Mouse (Mus musculus) small intestine, adult 2 months (tissue): Measurements from ENCODE around the gene Tspan14. TPM values are rescaled to one million over a fixed set of nuclear protein-coding genes. Genes with fewer than 3 reads are reported as not detected.

ENCODE experiments used
- H3K27ac ChIP-seq: fragments of 200-500 bp; 2 replicates; pipeline ENCODE4 v1.5.1; 2012; ENCODE audit warnings: low read depth, low read length, control low read depth, inconsistent platforms; ENCODE audit not compliant: insufficient read depth
- H3K27me3 ChIP-seq: fragments of 200-500 bp; 2 replicates; pipeline ENCODE4 v1.6.1; 2012; ENCODE audit warnings: mild to moderate bottlenecking, moderate library complexity, low read length, inconsistent platforms; ENCODE audit not compliant: control insufficient read depth, insufficient read depth
- H3K36me3 ChIP-seq: fragments of 200-500 bp; 2 replicates; pipeline ENCODE4 v1.6.1; 2012; ENCODE audit warnings: mild to moderate bottlenecking, low read length, control low read depth, inconsistent platforms; ENCODE audit not compliant: control insufficient read depth, insufficient read depth
- H3K4me1 ChIP-seq: fragments of 200-500 bp; 2 replicates; pipeline ENCODE4 v1.6.1; 2012; ENCODE audit warnings: low read length, inconsistent platforms, mixed read lengths; ENCODE audit not compliant: control insufficient read depth, insufficient read depth, insufficient read length
- H3K4me3 ChIP-seq: fragments of 200-500 bp; 2 replicates; pipeline ENCODE4 v1.5.1; 2012; ENCODE audit warnings: low read depth, mild to moderate bottlenecking, control low read depth, inconsistent platforms, low read length, moderate library complexity
- CTCF ChIP-seq: fragments of 200-500 bp; IDR thresholded peaks from 2 replicates; pipeline ENCODE4 v1.5.1; 2012; ENCODE audit warnings: low read depth, mild to moderate bottlenecking, control low read depth, inconsistent platforms, low read length, moderate library complexity, mixed read lengths; ENCODE audit not compliant: insufficient replicate concordance, insufficient read length; ENCODE audit errors: extremely low read depth
- POLR2A ChIP-seq: fragments of 200-500 bp; IDR thresholded peaks from 2 replicates; pipeline ENCODE4 v1.6.1; 2012; ENCODE audit warnings: low read depth, mild to moderate bottlenecking, control low read depth, inconsistent platforms, low read length, moderate library complexity
- WGBS: fragments of 180-500 bp; shearing (Covaris S2); methylation state at CpG from one replicate; pipeline ENCODE4 v1.1.7; 2018; 5-methylcytosine and 5-hydroxymethylcytosine counted together
- polyA plus RNA-seq: library from polyadenylated mRNA; depleted of rRNA; stranded (reverse); fragments of >200 nt; gene quantifications from 2 replicates; pipeline ENCODE4 v1.2.3, GENCODE M21; 2012

The Tspan14 gene
- polyA plus RNA-seq, 1 experiment, result 38.2 TPM

DNA sequence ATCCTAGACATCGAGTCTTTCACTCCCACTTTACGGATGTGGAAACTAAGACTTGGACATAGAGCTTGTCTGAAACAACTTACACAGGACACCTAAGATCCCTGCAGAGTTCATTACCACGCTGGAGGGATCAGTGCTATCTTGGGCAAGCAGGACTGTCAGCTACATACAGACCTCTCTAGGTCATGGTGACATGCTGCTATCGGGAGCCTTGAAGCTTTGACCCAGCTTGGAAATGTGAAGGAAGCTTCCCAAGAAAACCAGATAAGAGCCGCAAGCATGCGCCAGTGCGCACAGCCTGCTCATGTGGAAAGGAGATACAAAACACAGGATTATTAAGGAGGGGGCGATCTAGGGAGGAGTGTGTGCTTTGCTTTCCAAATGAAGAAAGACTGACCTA is 50.8 kb downstream of the Tspan14 start:
- Histone ChIP-seq H3K27ac (no peak overlapping the region), H3K4me3 (no peak overlapping the region), H3K4me1 (peaks cover 3% of the 10 kb centered on the region; the same call in 1 of the 2 replicates), H3K27me3 (no peaks in the 10 kb centered on the region), H3K36me3 (peaks cover 39% of the 10 kb centered on the region)
- 85% methylated on average over 8 of the region's 8 CpGs for WGBS
- no peak for TF ChIP-seq POLR2A
- TF ChIP-seq CTCF, result no peak

- no peaks in the 10 kb centered on the region for H3K27me3 ChIP-seq
- H3K27ac ChIP-seq, result no peak overlapping the region
- 67% methylated on average over 3 of the region's 3 CpGs for WGBS
- H3K36me3 ChIP-seq, result peaks cover 50% of the 10 kb centered on the region
- TF ChIP-seq CTCF (no peak), POLR2A (no peak)
- H3K4me3 ChIP-seq, result no peak overlapping the region
- H3K4me1 ChIP-seq, result peaks cover 3% of the 10 kb centered on the region; the same call in 1 of the 2 replicates
These were observed 51.9 kb downstream of the Tspan14 start for GRCm38 (mm10) chr14:40914701-40915100.

- no peak for TF ChIP-seq POLR2A
- TF ChIP-seq CTCF, result no peak
- no peak overlapping the region for H3K4me3 ChIP-seq
- H3K36me3 ChIP-seq, result peaks cover 59% of the 10 kb centered on the region
- 90% methylated on average over 6 of the region's 6 CpGs for WGBS
- H3K4me1 ChIP-seq, result no peaks in the 10 kb centered on the region; the same call in 1 of the 2 replicates
- no peaks in the 10 kb centered on the region for H3K27me3 ChIP-seq
- no peak overlapping the region for H3K27ac ChIP-seq
These were observed 52.9 kb downstream of the Tspan14 start for GRCm38 (mm10) chr14:40913709-40914108.

- no peak for TF ChIP-seq POLR2A
- no peak for TF ChIP-seq CTCF
- no peaks in the 10 kb centered on the region for H3K4me1 ChIP-seq
- H3K4me3 ChIP-seq, result no peak overlapping the region
- peaks cover 77% of the 10 kb centered on the region for H3K36me3 ChIP-seq
- no peaks in the 10 kb centered on the region for H3K27me3 ChIP-seq
- no peak overlapping the region for H3K27ac ChIP-seq
These were observed 55.1 kb downstream of the Tspan14 start for GRCm38 (mm10) chr14:40911529-40911928.

- H3K4me1 ChIP-seq, result no peaks in the 10 kb centered on the region
- 87% methylated on average over 9 of the region's 9 CpGs for WGBS
- H3K36me3 ChIP-seq, result peaks cover 71% of the 10 kb centered on the region
- no peak overlapping the region for H3K27ac ChIP-seq
- no peaks in the 10 kb centered on the region for H3K27me3 ChIP-seq
- TF ChIP-seq CTCF (no peak), POLR2A (no peak)
- H3K4me3 ChIP-seq, result no peak overlapping the region
These were observed 57.8 kb downstream of the Tspan14 start for GRCm38 (mm10) chr14:40908763-40909162.

DNA sequence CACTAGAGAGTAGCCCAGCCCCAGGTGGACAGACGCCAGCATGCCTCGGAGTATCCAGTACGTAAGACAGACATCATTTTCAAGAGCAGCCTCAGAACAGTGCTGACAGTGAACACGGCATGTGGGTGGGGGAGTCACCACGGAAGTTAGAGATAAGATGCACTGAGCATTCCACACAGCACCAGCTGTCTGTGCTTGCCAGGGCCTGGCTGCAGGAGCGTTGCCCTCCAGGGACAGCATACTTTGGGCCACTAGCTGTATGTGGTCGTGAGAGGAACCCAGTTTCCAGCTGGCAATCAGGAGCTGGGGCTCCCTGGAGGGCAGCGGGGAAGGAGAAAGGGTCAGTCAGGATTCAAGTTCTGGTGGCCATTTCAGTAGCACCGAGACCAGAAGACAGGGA is 59.8 kb downstream of the Tspan14 start:
- Histone ChIP-seq H3K36me3 (peaks cover 58% of the 10 kb centered on the region), H3K27ac (no peak overlapping the region), H3K4me3 (no peak overlapping the region), H3K27me3 (no peaks in the 10 kb centered on the region), H3K4me1 (no peaks in the 10 kb centered on the region)
- 81% methylated on average over 9 of the region's 9 CpGs for WGBS
- TF ChIP-seq CTCF, result no peak
- no peak for TF ChIP-seq POLR2A

- Histone ChIP-seq H3K4me1 (no peaks in the 10 kb centered on the region), H3K27me3 (no peaks in the 10 kb centered on the region), H3K36me3 (peaks cover 50% of the 10 kb centered on the region), H3K4me3 (no peak overlapping the region), H3K27ac (no peak overlapping the region)
- 91% methylated on average over 8 of the region's 8 CpGs for WGBS
- TF ChIP-seq POLR2A (no peak), CTCF (no peak)
These were observed 60.8 kb downstream of the Tspan14 start for GRCm38 (mm10) chr14:40905813-40906212.
